Mouse (Mus musculus) liver, postnatal 0 days (tissue): ENCODE data around the gene C130074G19Rik. TPM values are rescaled to one million over a fixed set of nuclear protein-coding genes. Genes with fewer than 3 reads are reported as not detected.

ENCODE experiments used
- ATAC-seq: fragments of 200-750 bp; cut with Nextera tagmentation; 2 replicates; pipeline ENCODE4 v1.8.0; 2017; ENCODE audit warnings: mild to moderate bottlenecking, moderate library complexity
- DNase-seq: peaks from one replicate; pipeline ENCODE4 v3.0.0-alpha.2; 2016
- H3K27ac ChIP-seq: fragments of 300-500 bp; sonication (generic); 2 replicates; pipeline ENCODE4 v1.5.1; 2014; ENCODE audit warnings: antibody characterized with exemption, moderate library complexity, mild to moderate bottlenecking, low read depth
- H3K27me3 ChIP-seq: fragments of 300-500 bp; sonication (generic); 2 replicates; pipeline ENCODE4 v1.6.1; 2014; ENCODE audit warnings: low read length, control low read depth, mixed read lengths; ENCODE audit not compliant: insufficient read depth
- H3K36me3 ChIP-seq: fragments of 300-500 bp; sonication (generic); replicated peaks from 2 replicates; pipeline ENCODE4 v1.6.1; 2014; ENCODE audit warnings: mild to moderate bottlenecking, control low read depth, low read length, moderate library complexity, mixed read lengths; ENCODE audit not compliant: insufficient read depth
- H3K4me1 ChIP-seq: fragments of 300-500 bp; sonication (generic); 2 replicates; pipeline ENCODE4 v1.6.1; 2014; ENCODE audit warnings: antibody characterized with exemption, mild to moderate bottlenecking, control low read depth; ENCODE audit not compliant: insufficient read depth
- H3K4me2 ChIP-seq: fragments of 300-500 bp; sonication (generic); 2 replicates; pipeline ENCODE4 v1.6.1; 2014; ENCODE audit warnings: low read depth, mild to moderate bottlenecking, low read length, moderate library complexity, mixed read lengths
- H3K4me3 ChIP-seq: fragments of 300-500 bp; sonication (generic); 2 replicates; pipeline ENCODE4 v1.5.1; 2014; ENCODE audit warnings: low read depth, low read length
- H3K9ac ChIP-seq: fragments of 300-500 bp; sonication (generic); replicated peaks from 2 replicates; pipeline ENCODE4 v1.6.1; 2014; ENCODE audit warnings: mild to moderate bottlenecking, moderate library complexity
- H3K9me3 ChIP-seq: fragments of 300-500 bp; sonication (generic); 2 replicates; pipeline ENCODE4 v1.6.1; 2016; ENCODE audit warnings: mild to moderate bottlenecking, control low read depth, low read length, mixed read lengths
- CTCF ChIP-seq: sonication (generic); IDR thresholded peaks from 2 replicates; pipeline ENCODE4 v1.5.1; 2016; ENCODE audit warnings: antibody characterized with exemption, low read depth
- EP300 ChIP-seq: IDR thresholded peaks from 2 replicates; pipeline ENCODE4 v1.6.1; 2016; ENCODE audit warnings: antibody characterized with exemption, low read depth, mild to moderate bottlenecking
- WGBS: fragments of 180-500 bp; shearing (Covaris S2); extraction: QIAGEN DNeasy Blood & Tissue Kit; methylation state at CpG from one replicate; pipeline ENCODE4 v1.1.7; 2014; ENCODE audit not compliant: insufficient replicate concordance; 5-methylcytosine and 5-hydroxymethylcytosine counted together
- polyA plus RNA-seq: library from polyadenylated mRNA; unstranded; fragments of >200 nt; fragmentation: Nextera tagmentation; extraction: Ambion mirVana; gene quantifications from 2 replicates; pipeline ENCODE4 v1.2.1, GENCODE M21; 2015

C130074G19Rik gene
- polyA plus RNA-seq, result 5.6 and 6.5 TPM in 2 replicates

DNA sequence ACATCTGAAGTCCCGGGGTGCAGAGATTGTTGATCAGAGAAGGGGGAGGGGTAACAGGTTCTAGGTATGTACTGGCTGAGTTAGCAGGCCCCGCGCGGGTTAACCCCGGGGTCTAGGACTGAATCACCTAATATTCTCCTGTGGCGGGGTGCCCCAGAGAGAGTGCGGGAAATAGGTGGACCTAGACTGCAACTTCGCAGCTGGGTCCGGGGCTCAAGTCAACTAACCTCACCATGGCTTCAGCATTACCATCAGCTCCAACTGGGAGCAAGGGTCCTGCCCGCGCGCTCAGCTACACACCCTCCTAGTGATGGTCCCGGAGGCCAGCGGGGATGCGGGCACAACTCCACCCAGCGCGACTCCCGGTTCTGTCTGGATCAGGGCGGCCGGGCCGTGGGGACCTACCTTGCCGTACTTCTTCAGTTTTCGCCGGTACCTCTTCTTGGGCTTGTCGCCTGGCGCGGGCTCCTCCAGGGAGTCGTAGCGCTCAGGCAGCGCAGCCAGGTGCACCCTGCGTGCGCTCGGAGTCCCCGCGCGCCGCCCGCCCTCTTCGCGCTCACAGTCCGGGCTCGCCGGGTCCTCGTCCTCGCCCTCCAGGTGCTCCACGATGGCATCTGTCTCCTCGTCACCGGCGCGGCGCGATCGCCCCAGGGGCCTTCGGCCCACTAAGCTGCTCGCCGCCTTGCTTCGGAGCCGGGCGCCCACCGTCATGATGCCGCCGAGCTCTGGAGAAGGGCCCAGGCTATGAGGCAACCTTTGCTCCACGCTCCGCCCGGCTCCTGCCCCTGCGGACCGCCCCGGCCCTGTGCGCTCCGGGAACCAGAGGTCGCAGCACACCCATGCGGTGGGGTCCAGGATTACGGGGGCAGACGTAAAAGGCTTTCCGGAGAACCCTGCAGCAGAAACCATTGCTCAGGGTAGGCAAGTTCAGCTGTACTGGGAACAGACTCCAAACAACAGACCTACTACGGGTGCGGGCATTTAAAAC is at the start of gene C130074G19Rik:
Gene C130074G19Rik, minus strand, starts transcription at position 938 of the 988 bp plus-strand sequence.
- Histone ChIP-seq H3K4me1 (peaks cover 14% of the 10 kb centered on the region), H3K27me3 (peaks cover 24% of the 10 kb centered on the region), H3K4me2 (peak within 1 kb of the TSS; percentile 57), H3K36me3 (no peaks in the 10 kb centered on the region), H3K4me3 (peak within 1 kb of the TSS; percentile 60), H3K9me3 (no peaks in the 10 kb centered on the region), H3K9ac (peak within 1 kb of the TSS; percentile 75), H3K27ac (peak within 1 kb of the TSS; percentile 85)
- DNase-seq (peak; percentile 82), ATAC-seq (peak; percentile 95)
- TF ChIP-seq EP300, result no peak
- peak; percentile 75 for TF ChIP-seq CTCF
- 2% methylated on average over 77 of the region's 77 CpGs for WGBS

DNA sequence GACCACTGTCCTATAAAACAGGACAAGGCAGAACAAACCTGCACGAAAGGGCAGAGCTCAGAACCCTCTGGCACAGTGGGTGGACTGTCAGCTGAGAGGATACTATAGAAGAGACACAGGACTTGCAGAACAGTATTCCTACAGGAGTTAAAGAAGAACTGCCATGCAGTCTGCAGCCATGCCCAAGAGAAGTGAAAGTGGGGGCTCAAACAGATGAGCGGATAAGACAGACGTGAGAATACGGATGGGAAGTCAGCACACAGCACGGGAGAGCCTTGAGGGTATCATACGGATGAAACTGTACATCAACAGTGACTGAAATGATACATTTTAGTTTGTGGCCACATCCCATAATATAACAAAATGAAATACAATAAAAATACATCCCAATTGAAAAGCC is 48.1 kb upstream of the C130074G19Rik start:
- H3K4me1 ChIP-seq, result 0 out of 2 replicates have a peak, but pooled peaks cover 7% of the 10 kb centered on the region
- no peaks in the 10 kb centered on the region for H3K27me3 ChIP-seq
- TF ChIP-seq CTCF (no peak), EP300 (no peak)
- H3K4me3 ChIP-seq, result no peak overlapping the region
- 73% methylated on average over 6 of the region's 6 CpGs for WGBS
- no peaks in the 10 kb centered on the region for H3K9me3 ChIP-seq
- no peak overlapping the region for H3K4me2 ChIP-seq
- DNase-seq (no peak), ATAC-seq (no peak)
- no peak overlapping the region for H3K9ac ChIP-seq
- no peak overlapping the region for H3K27ac ChIP-seq
- no peaks in the 10 kb centered on the region for H3K36me3 ChIP-seq

DNA sequence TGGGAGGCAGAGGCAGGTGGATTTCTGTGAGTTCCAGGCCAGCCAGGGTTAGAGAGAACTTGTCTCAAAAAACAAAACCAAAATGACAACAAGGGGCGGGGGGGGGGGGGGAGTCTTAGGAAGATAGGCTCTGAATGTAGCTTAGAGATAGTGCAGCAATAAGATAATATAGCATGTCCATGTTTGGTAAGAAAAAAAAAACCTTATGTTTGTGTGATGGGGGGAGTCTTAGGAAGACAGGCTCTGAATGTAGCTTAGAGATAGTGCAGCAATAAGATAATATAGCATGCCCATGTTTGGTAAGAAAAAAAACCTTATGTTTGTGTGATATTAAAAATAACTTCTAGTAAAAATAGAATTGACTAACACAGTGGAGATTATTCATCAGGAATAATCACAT is 45.4 kb upstream of the C130074G19Rik start:
- TF ChIP-seq CTCF (no peak), EP300 (0 out of 2 replicates have a peak, but pooled peaks have one; percentile 37)
- Histone ChIP-seq H3K9me3 (no peaks in the 10 kb centered on the region), H3K4me1 (0 out of 2 replicates have a peak, but pooled peaks cover 4% of the 10 kb centered on the region), H3K36me3 (no peaks in the 10 kb centered on the region), H3K4me3 (no peak overlapping the region), H3K27ac (no peak overlapping the region), H3K9ac (no peak overlapping the region), H3K27me3 (no peaks in the 10 kb centered on the region), H3K4me2 (no peak overlapping the region)
- DNase-seq (no peak), ATAC-seq (no peak)
- 57% methylated on average over 1 of the region's 1 CpGs for WGBS

DNA sequence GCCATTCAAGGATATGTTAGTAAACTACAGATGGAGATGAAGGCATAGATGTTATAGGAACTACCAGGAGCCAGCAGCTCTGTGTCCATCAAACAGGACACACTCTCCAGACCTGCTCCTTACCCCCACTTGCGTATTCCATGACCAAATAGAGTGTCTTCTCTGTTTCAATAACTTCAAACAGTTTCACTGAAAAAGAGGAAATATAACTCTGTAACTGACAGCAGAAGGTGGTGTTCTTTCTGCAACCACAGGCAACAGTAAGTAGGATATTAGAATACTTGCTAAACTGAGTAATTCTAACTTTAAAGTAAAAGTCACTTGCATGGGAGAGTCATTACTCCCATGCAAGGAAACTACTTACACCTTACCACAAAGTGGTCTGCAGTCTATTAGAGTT is 44.9 kb upstream of the C130074G19Rik start:
- Histone ChIP-seq H3K36me3 (no peaks in the 10 kb centered on the region), H3K9ac (no peak overlapping the region), H3K27ac (no peak overlapping the region), H3K27me3 (no peaks in the 10 kb centered on the region), H3K4me1 (0 out of 2 replicates have a peak, but pooled peaks cover 4% of the 10 kb centered on the region), H3K9me3 (no peaks in the 10 kb centered on the region), H3K4me2 (no peak overlapping the region), H3K4me3 (no peak overlapping the region)
- no peak for ATAC-seq
- no peak for TF ChIP-seq CTCF
- no peak for TF ChIP-seq EP300
- 67% methylated on average over 1 of the region's 1 CpGs for WGBS
- DNase-seq, result no peak

DNA sequence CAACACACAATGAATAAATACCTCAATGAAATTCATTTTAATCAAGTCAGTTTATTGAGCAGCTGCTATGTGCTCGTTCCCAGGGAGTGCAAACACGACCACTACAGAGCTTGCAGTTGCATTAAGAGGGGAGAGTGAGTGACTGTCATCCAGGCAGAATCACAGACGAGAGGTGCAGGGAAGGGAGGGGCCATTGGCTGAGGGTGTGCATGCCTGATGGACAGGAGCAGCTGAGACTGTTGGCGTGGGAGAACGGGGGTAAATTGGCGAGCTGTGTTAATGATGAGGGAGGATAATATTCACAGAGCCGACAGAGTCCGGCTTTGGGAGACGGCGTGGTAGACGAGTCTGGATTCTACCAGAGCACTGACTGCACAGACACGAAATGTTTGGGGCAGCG is 39.8 kb upstream of the C130074G19Rik start:
- Histone ChIP-seq H3K4me2 (no peak overlapping the region), H3K9me3 (no peaks in the 10 kb centered on the region), H3K36me3 (no peaks in the 10 kb centered on the region), H3K27ac (no peak overlapping the region), H3K4me3 (no peak overlapping the region), H3K27me3 (no peaks in the 10 kb centered on the region), H3K4me1 (0 out of 2 replicates have a peak, but pooled peaks cover 3% of the 10 kb centered on the region), H3K9ac (no peak overlapping the region)
- WGBS, result 76% methylated on average over 13 of the region's 13 CpGs
- DNase-seq, result no peak
- TF ChIP-seq CTCF, result no peak
- TF ChIP-seq EP300, result no peak
- ATAC-seq, result no peak

DNA sequence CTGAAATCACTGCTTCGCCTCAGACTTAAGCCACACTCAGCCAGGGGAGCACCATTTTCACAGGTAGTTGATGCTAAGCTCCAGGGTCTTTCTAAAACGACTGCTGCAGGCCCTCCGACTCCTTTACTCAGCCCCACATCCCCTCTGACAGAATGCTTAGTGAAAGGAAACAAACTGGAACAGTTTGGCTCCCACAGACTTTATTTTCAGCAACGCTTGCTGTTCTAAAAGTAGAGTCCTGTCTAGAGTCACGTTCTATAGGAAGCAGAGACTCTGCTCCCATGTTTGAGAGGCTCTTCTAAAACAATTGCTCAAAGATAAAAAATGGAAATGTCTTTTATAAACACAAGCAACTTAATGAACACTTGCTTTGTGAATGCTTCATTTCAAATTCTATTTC is 37.0 kb upstream of the C130074G19Rik start:
- no peak overlapping the region for H3K4me2 ChIP-seq
- H3K4me1 ChIP-seq, result no peaks in the 10 kb centered on the region
- H3K36me3 ChIP-seq, result no peaks in the 10 kb centered on the region
- TF ChIP-seq EP300 (no peak), CTCF (no peak)
- no peak overlapping the region for H3K4me3 ChIP-seq
- no peak for DNase-seq
- no peak overlapping the region for H3K9ac ChIP-seq
- no peaks in the 10 kb centered on the region for H3K27me3 ChIP-seq
- H3K27ac ChIP-seq, result no peak overlapping the region
- ATAC-seq, result no peak
- 70% methylated on average over 5 of the region's 5 CpGs for WGBS
- no peaks in the 10 kb centered on the region for H3K9me3 ChIP-seq
